Mouse (Mus musculus) hematopoietic stem cell, adult 5-6 weeks (primary cell): ENCODE results near the gene Sntg2. TPM values are rescaled to one million over a fixed set of nuclear protein-coding genes. Genes with fewer than 3 reads are reported as not detected.

ENCODE experiments used
- ATAC-seq, 2 experiments: fragments of 125-278 bp in 1 of 2; replicated peaks in 1 of 2; 2 replicates each; pipeline ENCODE4 v1.8.0; 2016 to 2017; ENCODE audit warnings: inconsistent platforms in 2 of 2, mild to moderate bottlenecking in 2 of 2, moderate number of reproducible peaks in 2 of 2, low read depth in 1 of 2, moderate TSS enrichment in 1 of 2; ENCODE audit not compliant: low FRiP score in 2 of 2, poor library complexity in 2 of 2, severe bottlenecking in 2 of 2, insufficient read depth in 1 of 2, low TSS enrichment in 1 of 2
- total RNA-seq: library from RNA; stranded (forward); fragments of 172-1452, 232-1000 nt; gene quantifications from 2 replicates; pipeline ENCODE4 v1.2.3, GENCODE M21; 2017

Sntg2 gene
- total RNA-seq, 1 experiment from 2014 or later: 5.0 TPM

GRCm38 (mm10) chr12:30164538-30164937 is 208.6 kb downstream of the Sntg2 start:
- no peak for ATAC-seq

GRCm38 (mm10) chr12:30164005-30164404 is 209.2 kb downstream of the Sntg2 start:
- ATAC-seq: no peak

- ATAC-seq: no peak
Measured at GRCm38 (mm10) chr12:30161731-30162406, 211.3 kb downstream of the Sntg2 start.

- no peak for ATAC-seq
Measured at GRCm38 (mm10) chr12:30160475-30160874, 212.7 kb downstream of the Sntg2 start.

GRCm38 (mm10) chr12:30159788-30160187 is 213.4 kb downstream of the Sntg2 start:
- ATAC-seq: no peak

GRCm38 (mm10) chr12:30154079-30154673 is 219.0 kb downstream of the Sntg2 start:
- no peak for ATAC-seq

- ATAC-seq: no peak
Measured at GRCm38 (mm10) chr12:30142085-30142484, 231.1 kb downstream of the Sntg2 start.

- ATAC-seq: no peak
Measured at GRCm38 (mm10) chr12:30132524-30132923, 240.7 kb downstream of the Sntg2 start, which contains the start of gene Tpo. TSS of gene Tpo (minus strand) at chr12:30132624.

- no peak for ATAC-seq
Measured at GRCm38 (mm10) chr12:30129411-30129716, 243.8 kb downstream of the Sntg2 start.

- peak; percentile 75 to 86 for ATAC-seq
Measured at GRCm38 (mm10) chr12:30128561-30129410, 244.4 kb downstream of the Sntg2 start.

Other genes starting within 250 kb of the Sntg2 start
- gene Tpo, start 240.8 kb downstream of the Sntg2 start, total RNA-seq: not detected in 2 replicates
- 11.7 and 23.5 TPM in 2 replicates for gene Tmem18, start 211.1 kb upstream of the Sntg2 start, total RNA-seq